Mouse (Mus musculus) bone marrow macrophage, adult 2 months (primary cell): ENCODE measurements around the gene Bglap2. TPM values are rescaled to one million over a fixed set of nuclear protein-coding genes. Genes with fewer than 3 reads are reported as not detected.

Source experiments
- H3K27ac ChIP-seq: 2 replicates; pipeline ENCODE4 v1.5.1; 2012; ENCODE audit warnings: low read depth, low read length; ENCODE audit not compliant: insufficient read depth
- H3K4me1 ChIP-seq: 2 replicates; pipeline ENCODE4 v1.6.1; 2012; ENCODE audit warnings: low read length; ENCODE audit not compliant: control insufficient read depth, insufficient read depth
- H3K4me3 ChIP-seq: 2 replicates; pipeline ENCODE4 v1.5.1; 2012; ENCODE audit warnings: mild to moderate bottlenecking, low read length, moderate library complexity; ENCODE audit not compliant: insufficient read depth
- CTCF ChIP-seq: IDR thresholded peaks from 2 replicates; pipeline ENCODE4 v1.5.1; 2012; ENCODE audit warnings: low read depth, mild to moderate bottlenecking, low read length, moderate library complexity
- POLR2A ChIP-seq: IDR thresholded peaks from 2 replicates; pipeline ENCODE4 v1.6.1; 2012; ENCODE audit warnings: mild to moderate bottlenecking, low read depth, low read length, borderline replicate concordance
- polyA plus RNA-seq: library from polyadenylated mRNA; stranded (reverse); fragments of >200 nt; gene quantifications from 2 replicates; pipeline ENCODE4 v1.2.4, GENCODE M21; 2012; ENCODE audit not compliant: missing spikeins, insufficient read depth, insufficient read length

The Bglap2 gene
- polyA plus RNA-seq, 1 experiment: not detected

GRCm38 (mm10) chr3:88338316-88338715, 40.2 kb downstream of the Bglap2 start:
- no peak for TF ChIP-seq CTCF
- TF ChIP-seq POLR2A: no peak
- H3K27ac ChIP-seq: no peak overlapping the region
- peaks cover 23% of the 10 kb centered on the region for H3K4me1 ChIP-seq
- H3K4me3 ChIP-seq: no peak overlapping the region

- Histone ChIP-seq H3K4me1 (peaks cover 23% of the 10 kb centered on the region), H3K27ac (peak overlapping the region; percentile 57), H3K4me3 (peak overlapping the region; percentile 36)
- no peak for TF ChIP-seq CTCF
- TF ChIP-seq POLR2A: no peak
Observed at GRCm38 (mm10) chr3:88337367-88338020, 41.0 kb downstream of the Bglap2 start.

- TF ChIP-seq CTCF: no peak
- TF ChIP-seq POLR2A: peak; percentile 74
- Histone ChIP-seq H3K4me3 (peak within 1 kb of the TSS; percentile 96), H3K4me1 (peaks cover 23% of the 10 kb centered on the region), H3K27ac (peak within 1 kb of the TSS; percentile 95)
Observed at GRCm38 (mm10) chr3:88336058-88337013, 42.2 kb downstream of the Bglap2 start, which contains the start of the genes Tmem79 and Smg5. Gene Tmem79 (minus strand): TSS chr3:88336148. Gene Smg5 (plus strand): TSS chr3:88336260.

- peak overlapping the region; percentile 96 for H3K4me3 ChIP-seq
- H3K27ac ChIP-seq: peak overlapping the region; percentile 95
- H3K4me1 ChIP-seq: peaks cover 21% of the 10 kb centered on the region
- TF ChIP-seq POLR2A: no peak
- TF ChIP-seq CTCF: no peak
Observed at GRCm38 (mm10) chr3:88335436-88336053, 43.0 kb downstream of the Bglap2 start.

- TF ChIP-seq POLR2A (no peak), CTCF (no peak)
- H3K27ac ChIP-seq: peak overlapping the region; percentile 95
- H3K4me3 ChIP-seq: peak overlapping the region; percentile 96
- H3K4me1 ChIP-seq: peaks cover 21% of the 10 kb centered on the region
Observed at GRCm38 (mm10) chr3:88334902-88335435, 43.5 kb downstream of the Bglap2 start.

GRCm38 (mm10) chr3:88334029-88334658, 44.4 kb downstream of the Bglap2 start:
- no peak overlapping the region for H3K4me3 ChIP-seq
- no peak overlapping the region for H3K27ac ChIP-seq

GRCm38 (mm10) chr3:88331282-88331681, 47.2 kb downstream of the Bglap2 start:
- TF ChIP-seq CTCF (peak; percentile 84; the same call in 1 of the 2 replicates), POLR2A (no peak)
- Histone ChIP-seq H3K4me1 (peaks cover 10% of the 10 kb centered on the region; the same call in 1 of the 2 replicates), H3K4me3 (no peak overlapping the region), H3K27ac (no peak overlapping the region)

More at GRCm38 (mm10) chr3:88334029-88334658, 44.4 kb downstream of the Bglap2 start:
- H3K4me1 ChIP-seq: peaks cover 20% of the 10 kb centered on the region
- TF ChIP-seq POLR2A (no peak), CTCF (no peak)

GRCm38 (mm10) chr3:88328956-88329355, 49.5 kb downstream of the Bglap2 start:
- Histone ChIP-seq H3K4me3 (no peak overlapping the region), H3K27ac (no peak overlapping the region), H3K4me1 (peaks cover 8% of the 10 kb centered on the region)
- no peak for TF ChIP-seq CTCF
- TF ChIP-seq POLR2A: no peak

Other genes starting within 250 kb of the Bglap2 start
- gene Mef2d, start 236.3 kb downstream of the Bglap2 start, polyA plus RNA-seq: 84.5 and 98.1 TPM in 2 replicates
- not detected in 2 replicates for gene Rhbg, start 124.0 kb downstream of the Bglap2 start, polyA plus RNA-seq
- 0.48 TPM in 1 of 2 replicates, not detected in the other for gene Gm38392, start 91.5 kb downstream of the Bglap2 start, polyA plus RNA-seq
- 10.1 and 11.4 TPM in 2 replicates for gene Tsacc, start 81.7 kb downstream of the Bglap2 start, polyA plus RNA-seq
- gene Cct3, start 81.6 kb downstream of the Bglap2 start, polyA plus RNA-seq: 75.3 and 76.5 TPM in 2 replicates
- gene Glmp, start 53.7 kb downstream of the Bglap2 start, polyA plus RNA-seq: 401 and 428 TPM in 2 replicates
- 0.68 and 0.71 TPM in 2 replicates for gene Tmem79, start 42.6 kb downstream of the Bglap2 start, polyA plus RNA-seq
- 26.0 and 27.8 TPM in 2 replicates for gene Smg5, start 42.4 kb downstream of the Bglap2 start, polyA plus RNA-seq
- not detected in 2 replicates for gene Paqr6, start 14.1 kb downstream of the Bglap2 start, polyA plus RNA-seq
- gene Bglap3, start 6.0 kb downstream of the Bglap2 start, polyA plus RNA-seq: not detected in 2 replicates
- gene Bglap, start 5.8 kb upstream of the Bglap2 start, polyA plus RNA-seq: not detected in 2 replicates
- 55.0 and 59.7 TPM in 2 replicates for gene Pmf1, start 31.6 kb upstream of the Bglap2 start, polyA plus RNA-seq
- gene Slc25a44, start 46.4 kb upstream of the Bglap2 start, polyA plus RNA-seq: 14.0 and 17.5 TPM in 2 replicates
- gene Sema4a, start 82.5 kb upstream of the Bglap2 start, polyA plus RNA-seq: 178 and 180 TPM in 2 replicates
- gene Lmna, start 131.3 kb upstream of the Bglap2 start, polyA plus RNA-seq: 124 and 126 TPM in 2 replicates
- gene Mex3a, start 153.7 kb upstream of the Bglap2 start, polyA plus RNA-seq: 0.13 and 0.16 TPM in 2 replicates
- not detected in 2 replicates for gene Rab25, start 169.6 kb upstream of the Bglap2 start, polyA plus RNA-seq
- gene Lamtor2, start 174.4 kb upstream of the Bglap2 start, polyA plus RNA-seq: 149 and 154 TPM in 2 replicates
- gene Ubqln4, start 175.1 kb upstream of the Bglap2 start, polyA plus RNA-seq: 22.9 and 25.8 TPM in 2 replicates
- gene Ssr2, start 197.2 kb upstream of the Bglap2 start, polyA plus RNA-seq: 71.3 and 83.2 TPM in 2 replicates
- gene Arhgef2, start 227.3 kb upstream of the Bglap2 start, polyA plus RNA-seq: 140 and 154 TPM in 2 replicates